Mouse (Mus musculus): ENCODE measurements around the gene 4933430I17Rik. TPM values are rescaled to one million over a fixed set of nuclear protein-coding genes. Genes with fewer than 3 reads are reported as not detected.
A peak's percentile ranks its signal among the peaks of the same experiment; 100 is the strongest.
"Not testable (repeated sequence)": the region's sequence is repeated elsewhere in the genome, so short reads cannot be mapped to it uniquely, and the experiment has no call there.

The 4933430I17Rik gene
- 0.20 and 0.28 TPM in 2 replicates for polyA plus RNA-seq (2012; rRNA removed)

GRCm38 (mm10) chr4:62524651-62525488, at the start of gene 4933430I17Rik, which contains the start of gene Pole3:
TSS of gene 4933430I17Rik (plus strand) at chr4:62525369.
TSS of gene Pole3 (minus strand) at chr4:62525068.
- DNase-seq (ENCODE audit: low read depth): peak; percentile 66

GRCm38 (mm10) chr4:62475793-62476192, 49.4 kb upstream of the 4933430I17Rik start:
- no peak for DNase-seq (ENCODE audit: low read depth)

- no peak for DNase-seq (ENCODE audit: low read depth)
Observed at GRCm38 (mm10) chr4:62477542-62478244, 47.5 kb upstream of the 4933430I17Rik start.

- DNase-seq (ENCODE audit: low read depth): not testable (repeated sequence)
Observed at GRCm38 (mm10) chr4:62479593-62479936, 45.6 kb upstream of the 4933430I17Rik start.

GRCm38 (mm10) chr4:62479937-62480708, 45.0 kb upstream of the 4933430I17Rik start, which contains the start of gene Bspry:
TSS of gene Bspry (plus strand) at chr4:62480053.
- DNase-seq (ENCODE audit: low read depth): no peak

- no peak for DNase-seq (ENCODE audit: low read depth)
Observed at GRCm38 (mm10) chr4:62480709-62481605, 44.2 kb upstream of the 4933430I17Rik start.

GRCm38 (mm10) chr4:62484928-62485327, 40.2 kb upstream of the 4933430I17Rik start:
- DNase-seq (ENCODE audit: low read depth): no peak

GRCm38 (mm10) chr4:62485450-62486161, 39.6 kb upstream of the 4933430I17Rik start:
- DNase-seq (ENCODE audit: low read depth): no peak

GRCm38 (mm10) chr4:62486162-62486696, 38.9 kb upstream of the 4933430I17Rik start:
- DNase-seq (ENCODE audit: low read depth): no peak

- no peak for DNase-seq (ENCODE audit: low read depth)
Observed at GRCm38 (mm10) chr4:62487172-62487571, 38.0 kb upstream of the 4933430I17Rik start.

- DNase-seq (ENCODE audit: low read depth): no peak
Observed at GRCm38 (mm10) chr4:62487914-62488313, 37.3 kb upstream of the 4933430I17Rik start.

- DNase-seq (ENCODE audit: low read depth): no peak
Observed at GRCm38 (mm10) chr4:62492682-62493081, 32.5 kb upstream of the 4933430I17Rik start.

GRCm38 (mm10) chr4:62494230-62494629, 30.9 kb upstream of the 4933430I17Rik start:
- DNase-seq (ENCODE audit: low read depth): no peak

- DNase-seq (ENCODE audit: low read depth): no peak
Observed at GRCm38 (mm10) chr4:62495946-62496345, 29.2 kb upstream of the 4933430I17Rik start.

GRCm38 (mm10) chr4:62496815-62497214, 28.4 kb upstream of the 4933430I17Rik start:
- peak; percentile 82 for DNase-seq (ENCODE audit: low read depth)

GRCm38 (mm10) chr4:62500799-62501198, 24.4 kb upstream of the 4933430I17Rik start:
- DNase-seq (ENCODE audit: low read depth): no peak

- no peak for DNase-seq (ENCODE audit: low read depth)
Observed at GRCm38 (mm10) chr4:62501534-62501933, 23.6 kb upstream of the 4933430I17Rik start.

GRCm38 (mm10) chr4:62501964-62502732, 23.0 kb upstream of the 4933430I17Rik start:
- no peak for DNase-seq (ENCODE audit: low read depth)

- DNase-seq (ENCODE audit: low read depth): no peak
Observed at GRCm38 (mm10) chr4:62502969-62503368, 22.2 kb upstream of the 4933430I17Rik start.

Data from gonadal fat pad, adult 2 months (tissue).